Mouse (Mus musculus): ENCODE measurements around the gene Vmn2r99.

The Vmn2r99 gene

DNA sequence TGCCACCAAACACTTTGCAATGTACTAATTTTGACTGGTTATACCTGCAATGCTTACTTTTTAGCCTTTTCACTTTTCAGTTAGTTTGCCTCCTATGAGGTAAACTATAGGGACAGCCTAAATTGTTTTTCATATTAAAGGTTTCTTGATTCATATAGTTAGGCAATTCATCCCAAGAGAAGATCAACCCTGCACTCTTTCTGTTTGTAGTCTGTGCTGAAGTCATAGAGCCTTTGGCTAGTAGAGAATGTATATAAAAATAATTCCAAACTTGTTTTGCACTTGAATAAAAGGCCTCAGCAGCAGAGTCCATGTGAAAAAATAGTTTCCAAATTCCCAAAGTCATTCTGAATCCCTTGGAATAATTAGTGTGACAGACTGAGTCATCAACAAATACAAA lies at the start of gene Vmn2r99:
TSS of gene Vmn2r99 (plus strand) at position 301 of the 400 bp plus-strand sequence.
- no peak for DNase-seq

DNA sequence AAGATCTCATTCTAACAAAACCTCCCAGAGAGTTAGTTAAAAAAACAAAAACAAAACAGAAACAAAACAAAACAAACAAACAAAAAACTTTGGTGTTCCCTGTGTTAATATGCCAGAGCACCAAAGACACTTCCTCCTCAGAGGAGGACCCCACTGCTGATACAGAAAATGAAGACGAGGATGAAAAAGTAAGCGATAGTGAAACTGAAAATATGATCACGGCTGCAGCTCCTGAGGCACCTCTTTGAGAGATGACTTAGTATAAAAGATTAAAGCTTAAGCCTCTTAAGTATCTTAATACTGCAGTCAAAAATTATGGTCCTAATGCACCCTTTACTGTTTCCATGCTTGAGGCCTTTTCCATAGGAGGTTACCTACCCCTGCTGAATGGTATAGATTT lies 75.9 kb downstream of the Vmn2r99 start:
- DNase-seq = no peak

- DNase-seq = no peak
Measured at GRCm38 (mm10) chr17:19444932-19445331, 83.2 kb downstream of the Vmn2r99 start.
